Mouse (Mus musculus) lung, postnatal 36 days (tissue): ENCODE measurements around the gene Ubxn1.
"Not testable (repeated sequence)": the region's sequence is repeated elsewhere in the genome, so short reads cannot be mapped to it uniquely, and the experiment has no call there.

Source experiments
- DNase-seq: peaks from one replicate; pipeline ENCODE4 v3.0.0; 2022; ENCODE audit warnings: mixed read lengths

Gene Ubxn1

DNA sequence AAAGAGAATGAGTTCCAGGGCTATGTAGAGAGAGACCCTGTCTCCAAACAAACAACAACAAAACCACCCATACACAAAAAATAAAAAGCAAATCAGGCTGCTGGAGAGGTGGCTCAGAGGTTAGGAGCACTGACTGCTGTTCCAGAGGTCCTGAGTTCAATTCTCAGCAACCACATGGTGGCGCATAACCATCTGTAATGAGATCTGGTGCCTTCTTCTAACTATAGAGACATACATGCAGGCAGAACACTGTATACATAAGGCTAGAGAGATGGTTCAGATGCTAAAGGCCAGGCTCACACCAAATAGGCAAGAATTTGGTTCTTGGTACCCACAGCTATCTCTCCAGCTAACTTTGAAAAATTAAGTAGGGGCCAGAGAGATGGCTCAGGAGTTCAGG is 12.3 kb upstream of the Ubxn1 start:
- DNase-seq: peak; percentile 74

- DNase-seq: no peak
Measured at GRCm38 (mm10) chr19:8864265-8864664, 7.0 kb upstream of the Ubxn1 start.

- not testable (repeated sequence) for DNase-seq
Measured at GRCm38 (mm10) chr19:8870381-8870780, 915 bp upstream of the Ubxn1 start.

- DNase-seq: no peak
Measured at GRCm38 (mm10) chr19:8870838-8871237, 458 bp upstream of the Ubxn1 start.

DNA sequence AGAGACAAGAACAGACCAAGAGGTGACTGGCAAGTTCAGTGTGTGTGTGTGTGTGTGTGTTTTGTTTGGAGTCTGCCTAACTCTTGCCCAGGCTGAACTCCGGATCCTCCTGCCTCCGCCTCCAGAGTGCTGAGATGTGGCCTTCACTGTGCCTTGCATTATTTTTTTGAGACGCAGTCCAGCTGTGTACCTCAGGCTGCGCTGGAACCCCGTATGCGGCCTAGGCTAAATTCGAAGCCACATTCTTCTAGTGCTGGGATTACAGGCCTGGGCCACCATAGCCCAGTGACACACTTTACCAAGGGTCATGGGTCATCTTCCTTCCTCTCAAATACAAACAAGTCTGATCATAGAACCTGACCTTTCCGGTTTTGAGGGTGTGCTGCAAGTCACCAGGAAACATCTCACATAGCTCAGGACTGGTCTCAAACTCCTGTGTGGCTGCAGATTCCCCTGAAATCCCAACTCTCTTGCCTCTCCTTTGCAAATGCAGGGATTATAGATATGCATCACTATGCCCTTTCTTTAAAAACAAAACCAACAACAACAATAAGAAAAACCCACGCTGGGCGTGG is 1.1 kb downstream of the Ubxn1 start:
- no peak for DNase-seq

GRCm38 (mm10) chr19:8875031-8875430 is 3.7 kb downstream of the Ubxn1 start:
- DNase-seq: no peak

DNA sequence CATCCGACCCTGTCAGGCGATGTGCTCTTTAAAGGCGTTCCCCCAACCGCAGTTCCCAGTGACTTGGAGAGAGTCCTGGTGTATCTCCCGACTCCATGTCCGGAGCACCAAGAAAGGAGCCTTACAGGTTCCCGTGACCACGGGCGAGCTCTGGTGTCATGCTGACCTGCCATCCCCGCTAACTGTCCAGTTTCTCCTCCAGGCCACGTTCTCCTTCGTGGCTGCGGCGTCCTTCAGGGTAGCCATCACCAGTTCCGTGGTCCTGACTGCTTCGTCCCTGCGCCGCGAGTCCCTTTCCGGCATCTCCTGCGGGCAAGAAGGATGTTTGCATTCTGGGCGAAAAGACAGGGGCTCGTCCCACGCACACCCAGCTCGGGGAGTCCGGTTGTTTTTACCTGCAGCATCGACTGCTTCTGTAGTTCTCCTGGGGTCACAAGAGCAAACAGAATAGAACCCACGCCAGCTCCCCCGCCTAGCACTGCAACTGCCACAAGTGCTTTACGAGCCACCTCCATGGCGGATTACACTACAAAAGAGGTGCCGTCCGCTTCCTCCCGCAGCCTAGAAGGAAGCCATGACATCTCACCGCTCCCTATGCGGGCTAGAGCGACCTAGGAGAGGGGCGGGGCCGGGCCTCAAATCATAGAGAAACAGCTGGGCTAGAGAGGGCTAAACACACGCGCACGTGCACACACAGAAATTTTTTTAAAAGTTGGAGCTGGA is 9.2 kb downstream of the Ubxn1 start, which contains the start of gene Uqcc3:
TSS of gene Uqcc3 (minus strand) at position 613 of the 723 bp plus-strand sequence.
- DNase-seq: peak; percentile 96

DNA sequence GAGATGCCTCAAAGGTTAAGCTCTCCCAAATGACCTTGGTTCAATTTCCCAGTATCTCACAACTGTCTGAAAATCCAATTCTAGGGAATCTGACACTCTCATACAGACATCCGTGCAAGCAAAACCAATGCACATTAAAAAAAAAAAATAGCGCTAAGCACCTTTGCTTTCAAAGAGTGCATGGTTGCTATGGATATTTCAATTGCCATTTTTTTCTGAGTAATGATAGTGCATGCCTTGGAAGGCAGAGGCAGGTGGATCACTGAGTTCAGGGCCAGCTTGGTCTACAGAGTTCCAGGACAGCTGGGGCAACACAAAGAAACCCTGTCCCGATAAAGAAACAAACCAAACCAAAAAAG is 9.7 kb downstream of the Ubxn1 start:
- DNase-seq: no peak

DNA sequence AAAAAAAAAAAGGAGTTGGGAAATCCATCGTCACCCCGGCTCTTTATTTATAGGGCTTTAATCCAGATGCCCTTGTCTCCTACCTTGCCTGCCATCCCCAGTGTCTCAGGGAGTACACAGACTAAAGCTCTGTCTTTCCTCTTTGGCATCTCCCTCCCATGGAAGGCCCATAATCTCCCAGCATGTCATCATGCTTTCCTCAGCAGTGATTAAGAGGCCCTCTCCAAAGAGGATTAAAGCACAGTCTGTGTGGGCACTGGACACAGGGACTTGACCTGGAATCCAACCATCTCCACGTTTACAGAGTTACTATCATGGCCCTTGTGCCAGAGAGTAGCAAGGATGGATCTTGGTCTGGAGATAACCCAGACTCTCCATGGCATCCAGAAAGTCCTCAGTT is 12.3 kb downstream of the Ubxn1 start, which contains the start of the genes Lbhd1 and Gm49403:
TSS of gene Lbhd1 (plus strand) at position 117 of the 400 bp plus-strand sequence.
TSS of gene Gm49403 (plus strand) at position 315 of the 400 bp plus-strand sequence.
- DNase-seq: no peak

DNA sequence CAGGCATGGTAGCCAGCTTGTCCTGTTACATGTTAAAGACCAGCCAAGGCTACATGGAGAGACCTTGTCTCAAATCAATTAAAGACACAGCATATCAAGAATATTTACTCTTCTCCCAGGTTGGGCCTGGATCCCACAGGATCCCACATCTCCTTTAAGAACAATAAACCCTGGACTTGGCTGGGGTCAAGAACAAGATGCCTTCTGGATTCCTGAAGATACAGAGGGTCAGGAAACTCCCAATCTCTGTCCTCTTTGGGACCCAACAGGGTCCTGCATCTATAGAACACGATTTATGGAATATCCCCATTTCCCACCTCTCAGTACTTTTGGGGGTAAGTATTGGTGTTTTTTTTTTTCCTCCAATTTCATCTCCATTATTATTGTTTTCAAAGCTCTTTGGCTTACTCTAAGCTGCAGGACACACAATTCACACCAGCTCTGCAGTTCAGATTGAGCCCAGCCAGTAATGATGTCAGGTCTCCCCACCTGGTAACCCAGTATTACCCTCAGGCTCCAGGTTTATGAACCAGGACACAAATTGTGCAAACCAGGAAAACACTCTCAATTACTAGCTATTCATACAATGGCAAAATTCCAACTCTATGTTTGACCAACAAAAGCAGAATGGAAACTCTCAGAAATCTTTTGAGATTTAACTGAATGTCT is 15.8 kb downstream of the Ubxn1 start:
- DNase-seq: peak; percentile 17

DNA sequence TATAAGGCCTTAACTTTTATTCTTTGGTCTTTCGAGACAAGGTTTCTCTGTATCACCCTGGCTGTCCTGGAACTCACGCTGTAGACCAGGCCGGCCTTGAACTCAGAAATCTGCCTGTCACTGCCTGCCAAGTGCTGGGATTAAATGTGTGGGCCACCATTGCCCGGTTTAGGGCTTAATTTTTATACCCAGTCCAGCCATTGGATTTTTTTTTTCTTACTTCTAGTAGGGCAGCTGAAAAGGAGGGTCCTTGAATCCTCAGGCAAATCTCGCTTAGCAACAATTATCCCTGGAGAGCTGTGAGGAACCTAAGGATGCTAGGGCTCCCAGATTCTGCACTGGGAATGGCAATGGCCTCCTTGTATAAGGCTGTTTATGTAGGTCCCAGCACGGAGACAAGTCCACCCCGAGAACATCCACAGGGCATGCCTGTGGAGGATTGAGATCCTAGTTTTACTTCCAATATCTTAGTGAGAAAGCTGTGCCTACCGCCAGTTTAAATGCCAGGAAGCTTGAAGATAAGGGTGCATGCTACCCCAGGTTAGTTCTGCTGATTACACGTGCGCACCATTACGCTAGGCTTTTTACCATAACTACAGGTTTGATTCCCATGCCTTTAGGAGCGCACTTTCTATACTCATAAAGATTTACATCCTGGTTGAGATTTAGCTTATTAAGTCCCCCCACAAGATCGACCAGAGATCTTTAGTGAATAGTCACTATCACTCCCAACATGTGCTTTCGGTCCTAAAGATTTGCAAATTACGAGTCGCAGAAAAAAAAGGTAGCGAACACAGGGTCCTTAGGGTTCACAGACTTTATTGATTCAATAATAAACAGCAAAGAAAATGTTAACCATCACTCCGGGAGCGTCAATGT is 16.5 kb downstream of the Ubxn1 start:
- DNase-seq: no peak

- peak; percentile 97 for DNase-seq
Measured at GRCm38 (mm10) chr19:8888511-8889385, 17.5 kb downstream of the Ubxn1 start, which contains the start of the genes 1810009A15Rik and Gm49416. TSS of gene 1810009A15Rik (plus strand) at chr19:8888853. TSS of gene Gm49416 (plus strand) at chr19:8888926.

DNA sequence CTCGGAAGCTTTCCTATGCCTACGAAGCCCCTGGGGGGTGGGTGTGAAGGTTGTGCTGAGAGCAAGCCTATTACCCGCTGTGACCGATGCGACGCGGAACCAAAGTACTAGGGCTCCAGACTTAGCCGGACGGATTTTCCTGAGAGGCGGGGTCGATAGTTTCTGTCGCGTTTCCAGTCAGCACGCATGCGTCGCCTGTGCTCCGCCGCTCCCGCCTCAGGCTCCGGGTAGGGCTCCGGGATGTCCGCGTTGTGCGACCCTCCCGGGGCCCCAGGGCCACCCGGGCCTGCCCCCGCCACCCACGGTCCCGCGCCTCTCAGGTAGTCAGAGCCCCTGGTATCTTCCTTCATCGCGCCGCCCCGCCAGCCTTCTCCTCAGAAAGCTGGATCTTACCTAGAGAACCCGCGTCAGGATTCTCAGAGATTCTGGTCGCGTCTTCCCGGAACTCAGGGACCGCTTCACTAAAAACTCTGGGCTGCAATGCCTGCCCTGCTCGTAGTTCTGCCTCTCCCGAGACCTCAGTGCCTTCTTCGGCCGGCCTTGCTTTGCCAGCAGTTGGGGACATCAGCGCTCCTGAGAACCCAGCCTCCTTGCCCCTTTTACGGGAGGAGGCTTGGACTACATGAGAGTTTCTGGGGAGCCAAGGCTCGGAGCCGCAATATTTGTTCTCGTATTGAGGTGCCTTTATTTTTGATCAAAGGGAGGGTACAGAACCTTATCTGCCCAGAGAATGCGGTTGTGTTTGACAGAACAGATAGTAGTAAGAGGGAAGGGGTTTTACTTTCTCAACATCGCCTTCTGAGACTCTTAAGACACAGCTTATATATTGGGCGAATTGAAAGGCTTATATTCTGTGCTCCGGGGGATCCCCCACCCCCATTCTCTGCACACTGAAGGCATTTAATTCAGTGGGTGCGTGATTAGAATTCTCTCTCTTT is 21.8 kb downstream of the Ubxn1 start, which contains the start of gene Ints5:
TSS of gene Ints5 (plus strand) at position 177 of the 938 bp plus-strand sequence.
- DNase-seq: peak; percentile 88

- DNase-seq: no peak
Measured at GRCm38 (mm10) chr19:8895397-8895960, 24.2 kb downstream of the Ubxn1 start.

DNA sequence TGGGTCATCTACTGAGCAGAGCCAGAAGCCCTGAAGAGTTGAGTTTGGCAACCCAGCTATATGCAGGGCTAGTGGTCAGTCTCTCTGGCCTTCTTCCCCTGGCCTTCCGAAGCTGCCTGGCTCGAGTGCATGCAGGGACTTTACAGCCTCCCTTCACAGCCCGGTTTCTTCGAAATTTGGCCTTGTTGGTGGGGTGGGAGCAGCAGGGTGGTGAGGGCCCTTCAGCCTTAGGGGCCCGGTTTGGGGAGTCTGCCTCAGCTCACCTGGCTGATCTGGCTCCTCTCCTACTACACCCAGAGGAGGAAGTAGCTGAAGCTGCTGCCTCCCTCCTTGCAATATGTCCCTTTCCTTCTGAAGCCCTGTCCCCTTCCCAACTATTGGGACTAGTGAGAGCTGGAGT is 24.9 kb downstream of the Ubxn1 start:
- DNase-seq: not testable (repeated sequence)

DNA sequence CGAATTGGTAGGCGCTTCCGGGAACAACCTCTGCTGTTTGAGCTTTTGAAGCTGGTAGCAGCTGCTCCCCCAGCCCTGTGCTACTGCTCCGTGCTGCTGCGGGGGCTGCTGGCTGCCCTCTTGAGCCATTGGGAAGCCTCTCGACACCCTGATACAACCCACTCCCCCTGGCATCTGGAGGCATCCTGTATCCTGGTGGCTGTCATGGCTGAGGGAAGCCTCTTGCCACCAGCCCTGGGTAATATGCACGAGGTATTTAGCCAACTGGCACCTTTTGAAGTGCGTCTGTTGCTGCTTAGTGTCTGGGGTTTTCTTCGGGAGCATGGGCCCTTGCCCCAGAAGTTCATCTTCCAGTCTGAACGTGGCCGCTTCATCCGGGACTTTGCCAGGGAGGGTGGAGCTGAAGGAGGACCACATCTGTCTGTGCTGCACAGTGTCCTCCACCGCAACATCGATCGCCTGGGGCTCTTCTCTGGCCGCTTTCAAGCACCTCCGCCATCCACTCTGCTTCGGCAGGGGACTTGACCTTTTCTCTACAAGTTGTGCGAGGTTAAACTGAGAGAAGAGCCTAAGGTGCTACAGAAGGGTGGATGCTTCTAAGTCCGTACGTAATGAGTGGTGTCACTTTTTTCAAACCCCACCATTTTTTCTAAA is 26.0 kb downstream of the Ubxn1 start:
- peak; percentile 44 for DNase-seq

DNA sequence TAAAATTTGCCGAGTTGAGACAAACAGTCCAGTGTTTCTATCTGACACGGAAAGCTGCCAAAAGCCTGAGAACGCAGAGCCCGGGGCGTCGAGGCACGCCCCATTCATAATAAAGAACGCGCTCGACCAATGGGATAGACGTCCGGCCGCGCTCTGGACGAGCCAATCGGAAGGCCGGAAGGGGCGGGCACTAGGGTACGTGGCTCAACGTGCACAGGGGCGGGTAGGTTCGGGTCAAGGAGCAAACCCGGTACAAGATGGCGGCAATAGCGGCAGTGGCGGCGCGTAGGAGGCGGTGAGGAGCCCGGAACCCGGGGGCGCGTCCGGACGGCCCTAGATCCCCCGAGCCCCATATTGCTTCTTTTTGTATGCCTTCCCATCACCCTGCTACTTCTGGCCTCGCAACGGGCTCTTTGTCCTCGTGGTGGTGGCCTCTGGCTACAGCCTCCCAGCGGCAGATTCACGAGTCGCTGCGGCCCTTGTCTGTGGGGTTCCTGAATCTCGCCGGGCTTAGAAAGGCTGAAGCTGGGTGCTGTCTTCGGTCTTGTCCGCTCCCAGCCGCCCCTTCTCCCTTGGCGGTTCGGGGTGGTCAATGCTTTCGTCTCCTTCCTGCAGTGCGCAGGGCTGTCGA is 26.7 kb downstream of the Ubxn1 start, which contains the start of gene Ganab:
TSS of gene Ganab (plus strand) at position 207 of the 631 bp plus-strand sequence.
- peak; percentile 98 for DNase-seq

DNA sequence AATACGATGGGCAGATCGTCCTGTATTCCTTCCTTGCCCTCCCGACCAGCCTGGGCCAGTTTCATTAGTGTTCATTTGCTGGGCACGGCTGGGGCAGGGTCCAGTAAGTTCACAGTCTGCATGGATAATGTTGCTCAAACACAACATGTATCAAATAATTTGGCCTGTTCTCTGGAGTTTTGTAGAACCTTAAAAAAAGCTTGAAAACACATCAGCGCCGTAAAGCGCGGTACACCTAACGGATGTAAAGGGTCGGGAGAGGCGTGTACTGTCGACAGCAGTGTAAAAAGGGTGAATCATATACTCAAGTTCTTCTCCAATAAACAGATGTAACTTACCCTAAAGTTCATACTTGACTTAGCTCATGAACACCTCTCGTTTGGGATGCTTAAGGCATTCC is 27.3 kb downstream of the Ubxn1 start:
- DNase-seq: no peak

GRCm38 (mm10) chr19:8899079-8899478 is 27.8 kb downstream of the Ubxn1 start:
- DNase-seq: no peak
